Mouse (Mus musculus) forelimb bud, embryonic 11.5 days (tissue): Measurements from ENCODE around the gene Fam20b.
"Not testable (repeated sequence)": the region's sequence is repeated elsewhere in the genome, so short reads cannot be mapped to it uniquely, and the experiment has no call there.

ENCODE experiments used
- DNase-seq: peaks from one replicate; pipeline ENCODE4 v3.0.0-alpha.2; 2012; ENCODE audit warnings: low read depth, low spot score

Gene Fam20b

GRCm38 (mm10) chr1:156672720-156673475, 46.0 kb downstream of the Fam20b start:
- no peak for DNase-seq

- no peak for DNase-seq
Observed at GRCm38 (mm10) chr1:156671921-156672320, 47.0 kb downstream of the Fam20b start.

GRCm38 (mm10) chr1:156669208-156669983, 49.5 kb downstream of the Fam20b start:
- no peak for DNase-seq

GRCm38 (mm10) chr1:156668602-156669001, 50.3 kb downstream of the Fam20b start:
- peak; percentile 67 for DNase-seq

- DNase-seq = no peak
Observed at GRCm38 (mm10) chr1:156667141-156667926, 51.6 kb downstream of the Fam20b start.

GRCm38 (mm10) chr1:156665777-156666176, 53.1 kb downstream of the Fam20b start:
- no peak for DNase-seq

- DNase-seq = not testable (repeated sequence)
Observed at GRCm38 (mm10) chr1:156660660-156661236, 58.1 kb downstream of the Fam20b start.

GRCm38 (mm10) chr1:156659906-156660659, 58.8 kb downstream of the Fam20b start:
- DNase-seq = no peak

- no peak for DNase-seq
Observed at GRCm38 (mm10) chr1:156658676-156659075, 60.2 kb downstream of the Fam20b start.

GRCm38 (mm10) chr1:156657523-156657922, 61.4 kb downstream of the Fam20b start:
- no peak for DNase-seq

- DNase-seq = no peak
Observed at GRCm38 (mm10) chr1:156654735-156655530, 64.0 kb downstream of the Fam20b start.

- DNase-seq = no peak
Observed at GRCm38 (mm10) chr1:156652189-156652822, 66.6 kb downstream of the Fam20b start.

- no peak for DNase-seq
Observed at GRCm38 (mm10) chr1:156650631-156651030, 68.3 kb downstream of the Fam20b start.

- no peak for DNase-seq
Observed at GRCm38 (mm10) chr1:156648705-156649104, 70.2 kb downstream of the Fam20b start.

GRCm38 (mm10) chr1:156645971-156646370, 72.9 kb downstream of the Fam20b start:
- DNase-seq = no peak

- DNase-seq = no peak
Observed at GRCm38 (mm10) chr1:156644780-156645523, 73.9 kb downstream of the Fam20b start.

GRCm38 (mm10) chr1:156644061-156644460, 74.8 kb downstream of the Fam20b start:
- DNase-seq = no peak

GRCm38 (mm10) chr1:156642813-156643212, 76.1 kb downstream of the Fam20b start:
- DNase-seq = no peak

- no peak for DNase-seq
Observed at GRCm38 (mm10) chr1:156641808-156642207, 77.1 kb downstream of the Fam20b start.
